Mouse (Mus musculus) layer of hippocampus, postnatal 14 days (tissue): ENCODE measurements at regions not wholly inside any gene's neighbourhood (a gene's known extent, or its start where the extent isn't known, plus 50 kb on each side); places are given as distances from the start of the nearest gene placed in this dataset.
A peak's percentile ranks its signal among the peaks of the same experiment; 100 is the strongest.

Source experiments
- DNase-seq, 2 experiments: peaks; one replicate each; pipeline ENCODE4 v3.0.0; 2021 to 2022; ENCODE audit warnings: low spot score in 2 of 2, mixed read lengths in 1 of 2

- no peak for DNase-seq
Observed at GRCm38 (mm10) chr10:67819534-67819933, 92.9 kb downstream of the Zfp365 start.

- no peak for DNase-seq
Observed at GRCm38 (mm10) chr10:67813901-67814300, 98.6 kb downstream of the Zfp365 start.

GRCm38 (mm10) chr10:67805131-67805530 lies 107.3 kb downstream of the Zfp365 start:
- peak; percentile 2 to 13 for DNase-seq

GRCm38 (mm10) chr10:67804637-67805036 lies 107.8 kb downstream of the Zfp365 start:
- no peak for DNase-seq

- DNase-seq, result no peak
Observed at GRCm38 (mm10) chr10:67802156-67802555, 110.3 kb downstream of the Zfp365 start.

GRCm38 (mm10) chr10:67801619-67802018 lies 110.8 kb downstream of the Zfp365 start:
- DNase-seq, result no peak

GRCm38 (mm10) chr10:67798991-67799390 lies 113.5 kb downstream of the Zfp365 start:
- no peak for DNase-seq

- no peak for DNase-seq
Observed at GRCm38 (mm10) chr10:67793206-67793605, 119.3 kb downstream of the Zfp365 start.

- DNase-seq, result no peak
Observed at GRCm38 (mm10) chr10:67789651-67790050, 122.8 kb downstream of the Zfp365 start.

- no peak for DNase-seq
Observed at GRCm38 (mm10) chr10:67788116-67788515, 124.3 kb downstream of the Zfp365 start.

GRCm38 (mm10) chr10:67785563-67785962 lies 126.9 kb downstream of the Zfp365 start:
- no peak for DNase-seq

GRCm38 (mm10) chr10:67778341-67778740 lies 134.1 kb downstream of the Zfp365 start:
- DNase-seq, result no peak

- no peak for DNase-seq
Observed at GRCm38 (mm10) chr10:67777721-67778120, 134.7 kb downstream of the Zfp365 start.

GRCm38 (mm10) chr10:67776851-67777250 lies 135.6 kb downstream of the Zfp365 start:
- no peak for DNase-seq

- no peak for DNase-seq
Observed at GRCm38 (mm10) chr10:67771796-67772195, 140.7 kb downstream of the Zfp365 start.

GRCm38 (mm10) chr10:67766099-67766498 lies 146.4 kb downstream of the Zfp365 start:
- DNase-seq, result peak; percentile 27 to 49

- DNase-seq, result no peak
Observed at GRCm38 (mm10) chr10:67760424-67760823, 152.0 kb downstream of the Zfp365 start.

- DNase-seq, result no peak
Observed at GRCm38 (mm10) chr10:67748121-67748520, 164.3 kb downstream of the Zfp365 start.

- DNase-seq, result no peak
Observed at GRCm38 (mm10) chr10:67747461-67747860, 165.0 kb downstream of the Zfp365 start.

GRCm38 (mm10) chr10:67746140-67746539 lies 166.3 kb downstream of the Zfp365 start:
- DNase-seq, result peak in 1 of 2 experiments; percentile 64

GRCm38 (mm10) chr10:67743561-67743960 lies 168.9 kb downstream of the Zfp365 start:
- DNase-seq, result no peak

- DNase-seq, result no peak
Observed at GRCm38 (mm10) chr10:67742824-67743223, 169.6 kb downstream of the Zfp365 start.

- no peak for DNase-seq
Observed at GRCm38 (mm10) chr10:67742305-67742704, 170.2 kb downstream of the Zfp365 start.

- no peak for DNase-seq
Observed at GRCm38 (mm10) chr10:67739199-67739598, 173.3 kb downstream of the Zfp365 start.
